Mouse (Mus musculus) left cerebral cortex, postnatal 25 days (tissue): Measurements from ENCODE around the gene Paxbp1. TPM values are rescaled to one million over a fixed set of nuclear protein-coding genes. Genes with fewer than 3 reads are reported as not detected.
"Not testable (repeated sequence)": the region's sequence is repeated elsewhere in the genome, so short reads cannot be mapped to it uniquely, and the experiment has no call there.

Experiments used
- DNase-seq, 2 experiments: peaks; one replicate each; pipeline ENCODE4 v3.0.0; 2022; ENCODE audit warnings: low spot score in 2 of 2, mixed read lengths in 1 of 2
- intact Hi-C: fragments of 180-260 bp; cut with DNase I; formaldehyde crosslinking; loops from one replicate; pipeline ENCODE4 v1.15.1; 2025
- total RNA-seq, 2 experiments: library from RNA; stranded (reverse); gene quantifications; 2 replicates each; pipeline ENCODE4 v1.2.3; 2021

The Paxbp1 gene
- total RNA-seq = 10 to 100 TPM; 45.1 to 57.4 TPM

DNA sequence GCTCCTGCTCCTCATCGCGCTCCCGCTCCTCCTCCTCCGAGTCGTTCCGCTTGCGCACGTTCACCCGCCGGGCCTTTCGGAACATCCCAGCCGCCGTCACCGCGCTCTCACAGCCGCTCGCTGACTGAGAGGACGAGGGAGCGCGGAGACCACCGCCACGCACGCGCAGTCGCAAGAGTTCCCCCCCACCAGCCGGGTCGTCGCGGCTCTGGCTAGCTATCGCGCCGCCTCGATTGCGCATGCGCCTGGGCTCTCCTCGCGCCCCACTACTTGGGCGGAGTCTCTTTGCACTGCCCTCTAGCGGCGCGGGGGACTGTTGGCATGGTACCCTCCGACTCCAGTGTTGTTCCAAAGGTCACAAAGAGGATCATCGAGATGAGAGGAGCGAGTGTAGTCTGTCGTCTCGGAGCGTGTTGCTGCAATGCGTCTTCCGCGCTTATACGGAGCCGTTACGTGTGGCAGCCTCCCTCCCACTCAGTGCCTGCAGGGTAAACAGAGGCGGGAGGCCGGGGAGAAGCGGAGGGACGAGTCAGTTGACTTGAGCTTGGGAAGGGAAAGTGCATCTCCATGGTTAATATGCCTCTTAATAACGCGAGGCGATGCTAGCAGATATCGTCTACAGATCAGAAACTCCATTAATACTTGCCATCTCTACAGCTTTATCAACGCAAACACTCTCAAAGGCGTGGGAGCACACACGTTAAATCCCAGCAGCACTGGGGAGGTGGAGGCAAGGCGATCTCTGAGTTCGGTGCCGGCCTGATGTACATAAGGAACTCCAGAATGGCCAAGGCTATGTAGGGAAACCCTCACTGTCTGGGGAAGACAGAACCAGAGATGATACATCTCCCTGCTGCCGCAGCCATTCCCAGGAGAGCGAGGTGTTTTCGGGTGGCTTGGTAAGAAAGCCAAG, at the start of gene Paxbp1:
Gene Paxbp1 (minus strand): TSS at position 274 of the 913 bp plus-strand sequence.
- intact Hi-C loops = loop anchor here (1.0 to 2.0 kb wide), 2 partner anchors 28 to 33 kb away; partner anchors contain the start of gene Synj1
- DNase-seq = peak; percentile 98 to 99

DNA sequence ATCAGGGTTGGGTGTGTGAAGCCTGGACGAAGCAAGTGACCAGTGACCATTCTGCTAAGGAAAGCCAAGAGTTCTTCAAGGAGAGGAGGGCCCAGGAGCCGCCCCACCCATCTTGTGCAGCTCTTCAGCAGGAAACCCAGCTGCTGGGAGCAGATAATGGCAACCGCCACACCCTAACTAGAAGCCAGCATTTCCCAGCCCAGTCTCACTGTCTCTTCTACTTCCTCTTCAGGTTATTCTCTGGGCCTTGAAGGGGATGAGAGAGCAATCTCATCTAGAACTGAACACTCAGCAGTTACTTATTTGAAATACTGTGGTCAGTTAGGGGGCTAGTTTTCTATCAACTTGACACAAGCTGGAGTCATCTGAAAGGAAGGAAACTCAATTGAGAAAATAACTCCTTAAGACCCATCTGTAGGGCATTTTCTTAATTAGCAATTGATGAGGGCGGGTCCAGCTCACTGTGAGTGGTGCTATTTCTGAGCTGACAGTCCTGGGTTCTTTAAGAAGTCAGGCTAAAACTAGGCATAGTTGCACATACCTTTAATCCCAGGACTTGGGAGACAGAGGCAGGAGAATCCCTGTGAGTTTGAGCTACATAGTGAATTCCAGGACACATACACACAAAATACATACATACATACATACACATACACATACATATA, 42.4 kb upstream of the Paxbp1 start:
- DNase-seq = no peak
- intact Hi-C loops = loop anchor here (10.0 kb wide), 1 partner anchor 228 kb away; no protein-coding TSS in a partner anchor

DNA sequence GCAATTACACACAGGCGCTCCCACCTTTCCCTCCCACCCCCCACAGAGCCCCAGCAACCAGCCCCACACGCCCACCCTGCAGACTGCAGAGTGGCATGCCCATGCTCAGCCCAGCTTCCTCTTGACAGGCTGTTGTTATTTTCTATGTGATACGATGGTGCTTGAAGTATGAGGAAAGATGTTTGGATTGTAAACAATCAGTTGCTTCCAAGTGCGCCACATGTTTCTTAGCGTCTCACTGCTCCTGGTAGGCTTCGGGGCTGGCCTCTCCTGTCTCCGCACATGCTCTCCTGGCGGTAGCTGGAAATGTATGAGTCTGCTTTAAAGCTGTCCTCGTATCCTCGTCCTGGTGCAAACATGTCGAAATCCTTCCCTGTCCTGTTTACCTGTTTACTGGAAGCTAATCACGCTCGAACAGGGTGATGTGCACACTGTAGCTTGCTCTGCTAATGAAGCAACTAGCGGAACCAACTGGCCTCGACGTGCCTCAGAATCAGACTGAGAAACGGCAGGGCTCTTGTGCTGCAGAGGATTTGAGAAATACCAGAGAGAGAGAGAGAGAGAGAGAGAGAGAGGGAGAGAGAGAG, 41.0 kb upstream of the Paxbp1 start:
- intact Hi-C loops = loop anchor here (10.0 kb wide), 1 partner anchor 229 kb away; no protein-coding TSS in a partner anchor
- no peak for DNase-seq

DNA sequence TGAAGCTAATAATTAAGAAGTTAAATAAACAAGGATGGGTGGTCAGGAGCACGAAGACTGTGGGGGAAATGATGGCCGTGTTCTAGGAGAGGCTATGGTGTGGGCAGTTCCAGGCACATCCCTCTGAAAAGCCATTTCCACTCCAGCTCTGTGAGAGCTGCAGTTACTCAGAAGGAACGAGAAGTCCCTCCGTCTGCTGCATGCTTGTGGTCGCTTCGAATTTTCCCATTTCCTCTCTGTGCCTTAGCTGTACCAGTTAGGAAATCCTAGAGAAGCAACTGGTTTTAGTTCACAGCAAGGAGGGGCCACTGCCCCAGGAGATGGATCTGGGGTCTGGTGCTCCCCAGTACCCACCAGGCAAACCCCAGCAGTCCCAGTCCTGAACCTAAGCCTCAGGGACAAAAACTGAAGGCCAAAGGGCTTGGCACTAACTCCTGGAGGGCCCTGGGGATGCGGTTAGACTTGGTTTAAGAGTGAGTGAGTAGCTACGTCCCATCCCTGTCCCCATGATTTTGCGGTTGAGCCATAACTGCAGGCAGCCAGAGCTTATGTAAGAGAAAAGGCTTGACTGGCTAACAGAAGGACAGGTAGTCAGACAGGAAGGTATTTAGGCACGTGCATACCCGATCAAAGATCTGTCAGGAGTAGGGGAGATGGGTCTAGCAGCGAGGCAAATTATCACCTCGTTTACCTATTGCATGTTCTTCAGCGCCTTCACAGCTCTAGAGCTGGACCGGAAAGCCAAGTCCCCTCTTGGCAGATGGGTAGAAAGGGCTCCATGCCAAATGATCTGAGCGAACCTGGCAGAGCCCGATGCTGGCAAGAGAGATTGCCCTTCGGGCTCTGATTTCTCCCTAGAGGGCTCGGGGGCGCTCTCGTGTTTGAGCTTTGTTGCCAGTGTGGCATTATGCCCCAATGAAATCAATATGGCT, 40.2 kb upstream of the Paxbp1 start:
- intact Hi-C loops = loop anchor here (10.0 kb wide), 1 partner anchor 230 kb away; no protein-coding TSS in a partner anchor

DNA sequence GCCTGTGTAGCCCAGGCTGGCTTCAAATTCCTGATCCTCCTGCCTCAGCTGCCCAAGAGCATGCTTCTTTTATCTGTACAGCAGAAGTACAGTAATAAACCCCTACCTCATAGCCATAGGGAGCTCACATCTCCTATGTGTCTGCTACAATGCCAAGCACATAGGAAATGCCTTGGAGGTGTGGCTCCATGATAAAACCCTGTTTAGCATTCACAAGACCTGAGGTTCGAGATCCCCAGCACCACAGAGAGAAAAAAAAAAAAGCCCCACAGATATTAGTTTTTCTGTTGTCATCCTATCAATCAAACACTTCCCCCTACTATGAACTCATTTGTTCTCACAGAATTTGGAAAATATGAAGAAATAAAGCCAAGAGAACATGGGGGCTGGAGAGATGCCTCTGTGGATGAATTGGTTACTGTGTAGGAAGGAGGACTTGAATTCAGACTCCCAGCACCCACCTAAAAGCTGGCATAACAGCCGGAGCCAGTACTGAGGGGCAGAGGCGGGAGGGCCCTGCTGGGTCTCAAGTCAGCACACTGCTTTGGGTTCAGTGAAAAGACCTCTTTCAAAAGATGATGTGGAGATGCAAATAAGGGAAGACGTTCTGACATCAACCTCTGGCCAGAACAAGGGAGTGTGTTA, 38.8 kb upstream of the Paxbp1 start:
- DNase-seq = peak in 1 of 2 experiments; percentile 16
- intact Hi-C loops = loop anchor here (10.0 kb wide), 1 partner anchor 232 kb away; no protein-coding TSS in a partner anchor

More for the DNA sequence above, 40.2 kb upstream of the Paxbp1 start:
- DNase-seq = no peak

DNA sequence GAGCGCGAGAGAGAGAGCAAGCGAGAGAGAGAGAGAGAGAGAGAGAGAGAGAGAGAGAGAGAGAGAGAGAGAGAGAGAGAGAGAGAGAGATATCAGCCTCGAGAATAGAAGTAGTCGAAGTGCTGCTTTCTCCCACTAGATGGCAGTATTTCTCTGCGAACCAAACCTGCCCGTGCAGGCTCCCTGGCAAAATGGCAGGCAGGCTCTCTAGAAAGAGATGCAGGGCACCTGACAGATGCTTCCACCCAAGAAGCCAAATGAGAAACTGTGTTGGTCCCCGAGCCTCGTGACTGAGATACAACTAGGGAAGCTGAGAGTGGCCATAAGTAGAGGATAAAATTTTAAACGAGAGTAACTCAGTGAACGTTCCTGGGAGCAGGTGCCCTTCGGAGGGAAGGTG, 37.2 kb upstream of the Paxbp1 start:
- peak; percentile 80 to 84 for DNase-seq
- intact Hi-C loops = loop anchor here (1.0 to 10.0 kb wide), 2 partner anchors 233 to 271 kb away; no protein-coding TSS in a partner anchor

DNA sequence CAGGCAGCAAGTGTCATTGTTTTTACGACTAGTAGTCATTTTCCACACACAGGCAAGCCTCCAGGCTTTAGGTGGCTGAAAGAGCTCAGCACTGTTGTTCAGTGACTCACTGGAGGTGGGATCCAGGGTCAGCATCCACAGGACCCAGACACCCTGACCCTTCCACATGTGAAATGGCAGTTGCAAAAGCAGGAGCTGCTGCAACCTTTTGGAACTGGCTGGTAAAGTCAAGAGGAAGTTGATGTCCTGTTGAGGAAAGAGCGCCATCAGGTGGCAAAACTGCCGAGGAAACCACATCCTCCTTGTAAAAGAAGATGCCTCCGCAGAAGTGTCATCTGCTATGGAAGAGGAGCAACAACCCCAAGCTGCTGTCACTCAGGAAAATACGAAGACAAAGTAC, 31.8 kb upstream of the Paxbp1 start:
- DNase-seq = no peak
- intact Hi-C loops = no loop called here

DNA sequence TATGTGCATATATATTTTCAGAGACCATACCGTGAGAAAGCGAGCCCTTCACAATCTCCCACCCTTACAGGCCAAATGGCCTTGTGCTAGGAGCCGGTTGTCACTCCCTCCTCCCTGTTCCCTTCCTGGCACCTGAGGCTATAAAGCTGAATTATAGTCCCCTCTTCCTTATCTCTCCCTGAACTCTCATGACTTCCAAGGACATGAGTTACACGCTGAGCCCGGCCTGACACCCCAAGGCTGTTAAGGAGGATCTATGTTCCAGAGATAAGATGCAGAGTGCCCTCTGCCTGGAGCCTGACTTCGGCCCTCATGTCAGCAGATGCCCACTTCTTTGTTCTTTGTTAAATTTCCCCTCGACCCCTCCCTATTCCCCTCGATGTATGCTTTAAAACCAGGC, 31.1 kb upstream of the Paxbp1 start:
- intact Hi-C loops, DNase-seq: not testable (repeated sequence)

DNA sequence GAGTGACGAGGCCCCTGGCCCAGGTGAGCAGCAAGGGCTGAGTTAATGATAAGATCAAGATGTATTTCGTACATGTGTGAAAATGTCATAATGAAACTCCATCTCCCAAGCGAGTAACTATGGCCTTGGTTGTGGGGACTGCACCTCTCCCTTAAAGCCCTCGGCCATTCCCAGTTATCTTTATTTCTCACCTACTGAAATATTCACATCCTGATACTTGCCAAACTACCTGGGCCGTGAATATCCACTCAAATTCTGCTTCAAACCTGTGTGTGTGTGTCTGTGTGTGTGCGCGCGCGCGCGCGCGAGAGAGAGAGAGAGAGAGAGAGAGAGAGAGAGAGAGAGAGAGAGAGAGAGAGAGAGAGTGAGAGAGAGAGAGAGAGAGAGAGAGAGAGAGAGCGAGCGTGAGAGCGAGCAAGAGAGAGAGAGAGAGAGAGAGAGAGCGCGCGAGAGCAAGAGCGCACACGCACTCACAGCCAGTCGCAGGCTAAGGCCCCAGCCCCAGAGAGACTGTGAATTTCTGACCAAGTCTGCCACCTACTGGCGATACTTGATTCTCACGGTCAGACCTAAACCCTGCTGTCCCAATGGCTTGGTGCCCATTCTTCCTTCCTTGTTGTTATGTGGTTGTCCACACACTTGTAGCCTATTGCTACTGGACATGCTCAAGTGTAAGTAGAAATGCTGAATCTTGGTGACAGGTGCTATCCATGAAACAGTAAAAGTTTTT, 29.0 kb upstream of the Paxbp1 start:
- intact Hi-C loops = loop anchor here (2.0 kb wide), 1 partner anchor 29 kb away; the partner anchor contains the start of gene Paxbp1
- DNase-seq = peak; percentile 88 to 92

DNA sequence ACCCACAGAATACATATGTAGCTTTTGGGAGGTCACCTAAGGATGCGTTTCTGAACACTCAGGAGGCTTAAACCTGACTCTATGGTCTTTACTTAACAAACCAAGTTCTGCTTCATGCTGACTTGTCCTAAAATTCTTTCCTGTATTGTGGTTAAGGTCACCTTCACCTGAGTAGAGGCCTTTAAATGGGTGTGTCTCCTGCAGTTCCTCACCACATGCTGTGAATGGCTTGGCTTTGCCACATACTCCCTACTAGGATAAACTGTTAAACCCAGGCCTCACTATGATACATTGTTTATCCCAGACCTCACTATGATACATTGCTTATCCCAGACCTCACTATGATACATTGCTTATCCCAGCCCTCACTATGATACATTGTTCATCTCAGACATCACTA, 27.9 kb upstream of the Paxbp1 start:
- intact Hi-C loops = loop anchor here (2.0 kb wide), 1 partner anchor 27 kb away; the partner anchor contains the start of gene Paxbp1
- DNase-seq = no peak

DNA sequence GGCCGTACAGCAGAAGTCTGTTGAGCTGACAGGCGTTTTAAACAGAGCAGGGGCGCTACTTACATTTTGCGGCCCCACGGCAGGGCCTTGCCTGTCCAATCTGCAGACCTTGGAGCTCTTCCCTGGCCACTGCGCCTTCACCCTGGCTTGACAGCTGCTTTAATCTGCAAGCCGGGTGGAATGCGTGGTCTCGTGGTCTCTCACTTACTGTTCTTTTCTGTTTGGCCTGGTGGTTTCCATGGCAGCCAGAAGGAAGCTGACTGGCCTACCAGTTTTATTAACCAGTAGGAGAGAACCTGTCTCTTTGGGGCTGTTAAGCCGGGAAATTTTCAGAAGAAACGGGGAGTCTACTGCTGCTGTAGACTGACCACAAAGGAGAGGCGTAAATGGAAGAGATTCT, 24.6 kb upstream of the Paxbp1 start:
- DNase-seq = peak; percentile 28 to 38
- intact Hi-C loops = no loop called here

DNA sequence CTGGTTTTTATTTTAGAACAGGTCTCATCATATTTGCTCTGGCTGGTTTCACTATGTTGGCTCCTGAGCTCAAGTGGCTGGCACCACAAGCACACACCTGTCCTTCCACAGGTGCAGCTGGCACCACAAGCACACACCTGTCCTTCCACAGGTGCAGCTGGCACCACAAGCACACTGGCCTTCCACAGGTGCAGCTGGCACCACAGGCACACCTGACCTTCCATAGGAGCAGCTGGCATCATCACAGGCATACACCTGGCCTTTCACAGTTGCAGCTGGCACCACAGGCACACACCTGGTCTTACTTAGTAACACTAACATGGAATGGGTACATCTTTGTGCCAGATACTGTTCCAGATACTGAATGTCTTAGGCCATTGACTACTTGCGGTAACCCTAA, 22.8 kb upstream of the Paxbp1 start:
- no peak for DNase-seq
- intact Hi-C loops = no loop called here

DNA sequence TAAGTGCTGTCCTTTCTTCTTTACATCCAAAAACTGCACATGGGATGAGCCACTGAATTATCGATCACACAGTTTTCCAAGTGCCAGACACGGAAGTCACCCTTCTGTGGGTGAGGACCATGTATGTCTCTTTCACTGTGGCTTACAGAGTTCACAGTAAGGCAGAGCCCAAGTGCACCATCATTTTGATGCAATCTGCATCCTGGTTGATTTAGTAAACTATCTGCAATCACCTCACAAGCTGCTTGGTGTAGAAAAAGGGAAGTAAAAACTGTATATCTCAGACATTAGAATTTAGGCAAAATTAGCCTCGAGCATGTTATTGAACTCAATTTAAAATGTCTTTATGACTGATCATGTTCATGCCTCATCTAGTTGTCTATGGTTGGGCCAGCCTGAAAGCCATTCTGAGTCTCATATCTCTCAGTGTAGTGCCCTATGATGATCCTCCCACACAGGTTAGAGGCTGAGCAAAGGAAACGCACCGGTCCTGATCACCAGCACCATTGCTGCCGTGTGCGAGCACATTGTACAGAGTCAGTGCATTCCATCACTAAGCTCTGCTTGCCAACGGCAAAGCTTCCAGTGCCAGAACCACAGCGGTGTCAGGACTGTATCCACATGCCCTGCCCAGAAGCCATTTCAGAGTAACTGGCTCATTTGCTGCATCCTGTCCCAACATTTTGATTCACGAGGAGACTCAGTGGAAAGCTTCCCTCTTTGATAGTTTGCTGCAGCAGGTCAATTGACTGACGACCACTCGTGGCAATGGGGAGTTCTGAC, 20.4 kb upstream of the Paxbp1 start:
- intact Hi-C loops = no loop called here
- DNase-seq = no peak

DNA sequence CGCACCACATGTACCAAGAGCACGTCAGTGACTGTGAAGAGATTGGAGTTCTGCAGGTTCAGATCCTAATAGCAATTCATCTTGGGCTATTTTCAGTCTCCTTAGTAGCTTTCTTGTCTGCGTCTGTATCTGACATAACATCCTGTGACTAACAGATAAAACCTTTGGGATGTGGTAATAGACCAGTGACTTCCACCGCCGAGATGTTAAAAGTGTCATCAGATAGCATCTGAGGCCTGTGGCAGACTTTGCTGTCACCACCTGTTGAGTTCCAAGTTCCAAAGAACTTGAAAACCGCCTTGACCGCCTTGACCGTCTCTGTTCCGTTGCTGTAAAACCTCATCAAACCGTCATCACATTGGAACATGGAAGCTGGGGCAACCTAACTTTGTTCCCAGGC, 19.4 kb upstream of the Paxbp1 start:
- intact Hi-C loops = no loop called here

DNA sequence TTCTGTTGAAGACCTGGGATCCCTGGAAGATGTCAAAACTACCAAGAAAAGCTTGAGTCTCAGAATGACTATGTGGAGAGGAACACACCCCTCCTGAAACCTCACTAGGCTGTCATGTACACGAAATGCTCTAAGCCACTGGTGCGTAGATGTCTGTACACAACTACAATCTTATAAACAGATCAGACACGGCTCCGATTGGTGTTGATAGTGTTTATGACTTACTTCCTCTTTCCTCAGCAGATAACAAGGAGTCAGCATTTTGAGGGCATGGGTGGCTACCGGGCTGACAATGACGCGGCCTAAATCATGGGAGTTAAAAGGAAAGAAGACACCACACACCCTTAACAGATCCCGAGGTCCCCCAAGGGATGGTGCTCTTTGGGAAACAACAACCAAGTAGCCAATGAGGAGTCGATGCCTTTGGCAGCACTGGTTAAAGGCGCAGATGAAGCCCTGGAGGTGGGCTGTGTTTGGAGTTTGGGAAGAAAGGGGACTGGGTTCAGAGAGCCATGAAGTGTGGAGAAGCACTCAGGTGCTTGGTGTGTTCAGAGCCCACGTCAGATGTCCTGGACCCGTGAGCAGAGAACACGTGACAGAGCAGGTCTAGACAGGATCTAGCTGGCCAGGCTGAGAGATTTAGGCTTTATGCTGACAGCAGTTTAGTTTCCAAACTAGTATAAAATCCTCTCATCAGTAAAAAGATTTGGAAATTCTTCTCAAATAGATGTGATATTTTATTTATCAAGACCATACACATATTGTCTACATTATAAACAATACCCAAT, 17.4 kb upstream of the Paxbp1 start:
- intact Hi-C loops = no loop called here
- DNase-seq = no peak

More for the DNA sequence above, 19.4 kb upstream of the Paxbp1 start:
- no peak for DNase-seq

DNA sequence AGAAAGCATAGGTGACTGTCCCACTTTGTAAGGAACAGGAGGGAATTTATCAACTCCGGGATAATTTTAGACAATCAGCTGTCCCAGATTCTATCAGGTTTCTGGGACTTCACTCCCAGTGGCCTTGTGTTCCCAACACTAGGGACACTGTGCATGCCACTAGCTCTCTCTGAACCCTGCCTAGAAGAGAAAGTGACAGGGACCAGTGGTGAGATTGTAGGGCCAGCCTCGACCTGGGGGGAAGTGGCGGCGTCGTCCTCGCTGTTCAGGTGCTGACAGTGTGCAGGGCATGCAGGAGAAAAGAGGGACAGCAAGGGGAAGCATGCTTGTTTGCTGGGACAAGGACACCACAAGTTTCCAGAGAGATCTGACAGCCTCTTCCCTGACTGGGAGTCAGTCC, 13.4 kb upstream of the Paxbp1 start:
- no peak for DNase-seq
- intact Hi-C loops = no loop called here
